Mouse (Mus musculus) heart, embryonic 14.5 days (tissue): ENCODE data around the gene Prkar2b. TPM values are rescaled to one million over a fixed set of nuclear protein-coding genes. Genes with fewer than 3 reads are reported as not detected.

Experiments used
- ATAC-seq: fragments of 200-750 bp; cut with Nextera tagmentation; 2 replicates; pipeline ENCODE4 v1.8.0; 2017; ENCODE audit warnings: low read depth, moderate TSS enrichment; ENCODE audit not compliant: insufficient number of reproducible peaks, insufficient read depth, low FRiP score
- H3K27ac ChIP-seq, 2 experiments: fragments of 200-500 bp in 1 of 2; fragments of 300-500 bp in 1 of 2; sonication (generic) in 1 of 2; replicated peaks in 1 of 2; 2 replicates each; pipeline ENCODE4 v1.5.1; 2012 to 2014; ENCODE audit warnings: low read depth in 2 of 2, low read length in 2 of 2, control low read depth in 1 of 2, mild to moderate bottlenecking in 1 of 2, mixed read lengths in 1 of 2; ENCODE audit not compliant: control insufficient read depth in 1 of 2, insufficient read depth in 1 of 2
- H3K27me3 ChIP-seq: fragments of 300-500 bp; sonication (generic); 2 replicates; pipeline ENCODE4 v1.6.1; 2014; ENCODE audit warnings: mild to moderate bottlenecking, low read length, control low read depth; ENCODE audit not compliant: control insufficient read depth, insufficient read depth
- H3K36me3 ChIP-seq: fragments of 300-500 bp; sonication (generic); 2 replicates; pipeline ENCODE4 v1.6.1; 2014; ENCODE audit warnings: mild to moderate bottlenecking, control low read depth, low read length, mixed read lengths; ENCODE audit not compliant: control insufficient read depth, insufficient read depth
- H3K4me1 ChIP-seq, 2 experiments: fragments of 200-500 bp in 1 of 2; fragments of 300-500 bp in 1 of 2; sonication (generic) in 1 of 2; 2 replicates each; pipeline ENCODE4 v1.6.1; 2012 to 2014; ENCODE audit warnings: low read length in 2 of 2, control low read depth in 1 of 2, mixed read lengths in 1 of 2; ENCODE audit not compliant: control insufficient read depth in 2 of 2, insufficient read depth in 2 of 2
- H3K4me2 ChIP-seq: fragments of 300-500 bp; sonication (generic); 2 replicates; pipeline ENCODE4 v1.6.1; 2014; ENCODE audit warnings: mild to moderate bottlenecking, low read length
- H3K4me3 ChIP-seq, 2 experiments: fragments of 200-500 bp in 1 of 2; fragments of 300-500 bp in 1 of 2; sonication (generic) in 1 of 2; 2 replicates each; pipeline ENCODE4 v1.5.1; 2012 to 2014; ENCODE audit warnings: low read length in 2 of 2, mild to moderate bottlenecking in 2 of 2, control low read depth in 1 of 2, low read depth in 1 of 2, moderate library complexity in 1 of 2; ENCODE audit not compliant: control insufficient read depth in 1 of 2, insufficient read depth in 1 of 2
- H3K9ac ChIP-seq: fragments of 300-500 bp; sonication (generic); 2 replicates; pipeline ENCODE4 v1.6.1; 2014; ENCODE audit warnings: mild to moderate bottlenecking, low read length
- H3K9me3 ChIP-seq: fragments of 300-500 bp; sonication (generic); 2 replicates; pipeline ENCODE4 v1.6.1; 2016; ENCODE audit warnings: low read length, control low read depth; ENCODE audit not compliant: control insufficient read depth
- WGBS: fragments of 180-500 bp; shearing (Covaris S2); extraction: QIAGEN DNeasy Blood & Tissue Kit; methylation state at CpG from one replicate; pipeline ENCODE4 v1.1.7; 2014; 5-methylcytosine and 5-hydroxymethylcytosine counted together
- polyA plus RNA-seq: library from polyadenylated mRNA; unstranded; fragments of >200 nt; fragmentation: Nextera tagmentation; extraction: Ambion mirVana; gene quantifications from 2 replicates; pipeline ENCODE4 v1.2.1, GENCODE M21; 2014

The Prkar2b gene
- polyA plus RNA-seq, 1 experiment from 2014 or later: 14.7 TPM

DNA sequence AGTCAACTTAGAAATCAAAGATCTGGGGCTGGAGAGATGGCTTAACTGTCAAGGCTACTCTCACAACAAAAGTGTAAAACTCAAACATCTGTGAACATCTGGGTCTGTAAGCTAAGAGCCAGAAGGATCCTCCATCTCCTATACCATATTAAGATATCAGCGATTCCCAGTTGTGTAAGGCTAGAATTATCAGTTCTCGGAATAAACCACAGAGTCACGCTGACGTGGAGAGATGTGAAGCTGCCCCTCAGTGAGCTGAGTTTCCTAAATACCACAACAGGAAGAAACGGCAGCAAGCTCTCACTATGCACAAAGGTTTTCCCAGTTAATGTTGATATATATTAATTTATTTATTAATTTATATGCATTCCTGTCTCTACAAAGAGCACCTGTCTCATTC is 10.9 kb downstream of the Prkar2b start:
- no peaks in the 10 kb centered on the region for H3K36me3 ChIP-seq
- WGBS: 55% methylated on average over 5 of the region's 5 CpGs
- no peaks in the 10 kb centered on the region for H3K27me3 ChIP-seq
- H3K27ac ChIP-seq: no peak overlapping the region
- H3K4me1 ChIP-seq: peaks cover 4 to 8% of the 10 kb centered on the region in 2 experiments; a peak in 2 of 4 replicates
- no peak for ATAC-seq
- no peak overlapping the region for H3K9ac ChIP-seq
- H3K9me3 ChIP-seq: no peaks in the 10 kb centered on the region
- H3K4me2 ChIP-seq: no peak overlapping the region
- H3K4me3 ChIP-seq: no peak overlapping the region

DNA sequence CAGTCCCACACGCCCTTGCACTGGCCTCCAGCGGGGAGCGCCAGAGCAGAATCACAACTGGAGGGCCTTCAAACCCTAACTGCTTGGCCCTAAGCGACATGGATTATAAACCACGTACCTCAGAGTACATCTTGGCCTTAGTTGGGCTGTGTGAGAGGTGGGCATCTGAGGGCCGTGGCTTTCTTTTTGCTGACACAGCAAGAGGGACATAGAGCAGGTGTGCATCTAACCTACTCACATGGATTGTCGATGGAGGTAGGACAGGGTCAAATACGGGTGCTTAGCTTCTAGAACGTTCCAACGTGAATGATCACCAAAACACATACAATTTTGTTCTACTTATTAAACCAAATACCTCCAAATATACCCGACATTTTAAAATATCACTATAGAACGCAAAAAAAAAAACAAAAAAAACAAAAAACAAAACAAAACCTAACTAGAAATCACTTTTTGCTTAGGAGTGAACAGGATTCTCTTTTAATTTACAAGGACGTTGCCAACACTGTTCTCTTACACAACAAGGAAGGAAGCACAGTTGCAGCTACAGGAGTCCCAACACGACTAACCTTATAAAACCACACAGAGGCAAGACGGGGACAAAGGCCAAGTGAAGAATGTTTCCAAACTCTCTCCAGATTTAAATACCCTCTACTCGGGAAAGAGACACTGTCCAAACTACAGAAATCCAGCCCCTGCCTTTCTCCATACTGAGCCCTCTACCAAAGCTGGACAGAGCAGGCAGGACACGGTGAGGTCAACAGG is 15.3 kb downstream of the Prkar2b start:
- no peak overlapping the region for H3K4me3 ChIP-seq
- no peak for ATAC-seq
- no peak overlapping the region for H3K9ac ChIP-seq
- H3K36me3 ChIP-seq: no peaks in the 10 kb centered on the region
- H3K4me1 ChIP-seq: no peaks in the 10 kb centered on the region
- 85% methylated on average over 17 of the region's 17 CpGs for WGBS
- no peaks in the 10 kb centered on the region for H3K9me3 ChIP-seq
- no peak overlapping the region for H3K4me2 ChIP-seq
- no peak overlapping the region for H3K27ac ChIP-seq
- H3K27me3 ChIP-seq: no peaks in the 10 kb centered on the region

DNA sequence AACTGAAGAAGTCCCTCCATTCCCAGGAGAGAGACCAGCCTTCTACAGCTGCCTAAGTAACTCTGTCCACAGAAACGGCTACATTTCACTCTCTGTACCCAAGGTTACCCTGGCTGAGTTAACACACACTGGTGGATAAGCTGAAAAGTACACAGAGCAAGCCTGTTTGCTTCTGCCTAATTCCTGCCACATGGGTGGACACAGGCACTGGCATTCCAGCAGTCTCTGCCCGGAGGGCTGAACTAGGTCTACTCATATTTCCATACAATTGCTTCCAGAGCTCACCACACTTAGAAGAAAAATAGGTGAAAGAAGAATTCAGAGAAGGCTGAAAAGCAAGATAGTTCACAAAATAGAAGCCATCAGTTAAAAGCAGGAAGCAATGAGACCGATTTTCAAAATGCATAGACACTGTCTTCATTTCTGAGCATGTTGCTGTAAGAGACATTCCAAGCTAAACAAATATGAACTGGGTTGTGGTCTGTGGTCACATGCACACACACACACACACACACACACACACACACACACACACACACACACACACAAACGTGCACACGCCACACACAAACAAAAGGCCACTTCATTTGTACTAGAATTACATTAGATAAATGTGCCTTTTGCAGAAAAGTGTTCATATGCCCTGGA is 16.5 kb downstream of the Prkar2b start:
- H3K27me3 ChIP-seq: no peaks in the 10 kb centered on the region
- no peaks in the 10 kb centered on the region for H3K4me1 ChIP-seq
- H3K36me3 ChIP-seq: no peaks in the 10 kb centered on the region
- H3K9ac ChIP-seq: no peak overlapping the region
- 65% methylated on average over 5 of the region's 5 CpGs for WGBS
- no peaks in the 10 kb centered on the region for H3K9me3 ChIP-seq
- ATAC-seq: no peak
- no peak overlapping the region for H3K4me3 ChIP-seq
- no peak overlapping the region for H3K27ac ChIP-seq
- no peak overlapping the region for H3K4me2 ChIP-seq

DNA sequence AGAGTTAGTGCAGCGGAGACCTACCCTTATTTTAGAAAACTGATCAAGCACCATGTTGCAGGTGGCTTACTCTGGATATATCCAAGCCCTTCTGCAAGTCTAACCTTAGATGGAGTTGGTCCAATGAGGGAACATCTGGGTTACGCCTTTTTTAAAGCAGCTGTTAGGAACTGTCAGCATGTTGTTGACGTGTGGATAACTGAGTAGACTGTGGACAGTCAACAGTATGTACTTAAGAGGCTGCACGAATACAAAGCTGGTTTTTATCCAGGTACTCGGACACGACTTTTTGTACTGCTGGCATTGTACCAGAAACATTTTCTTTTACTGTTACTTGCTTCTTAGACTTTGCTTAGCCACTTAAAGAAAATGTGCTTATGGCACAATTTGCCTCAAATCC is 27.6 kb downstream of the Prkar2b start:
- H3K36me3 ChIP-seq: no peaks in the 10 kb centered on the region
- 33% methylated on average over 6 of the region's 6 CpGs for WGBS
- H3K9me3 ChIP-seq: no peaks in the 10 kb centered on the region
- no peak overlapping the region for H3K4me3 ChIP-seq
- no peak for ATAC-seq
- no peak overlapping the region for H3K4me2 ChIP-seq
- no peaks in the 10 kb centered on the region for H3K27me3 ChIP-seq
- no peak overlapping the region for H3K27ac ChIP-seq
- peaks cover 2 to 3% of the 10 kb centered on the region in 2 experiments; a peak in 3 of 4 replicates for H3K4me1 ChIP-seq
- H3K9ac ChIP-seq: no peak overlapping the region

DNA sequence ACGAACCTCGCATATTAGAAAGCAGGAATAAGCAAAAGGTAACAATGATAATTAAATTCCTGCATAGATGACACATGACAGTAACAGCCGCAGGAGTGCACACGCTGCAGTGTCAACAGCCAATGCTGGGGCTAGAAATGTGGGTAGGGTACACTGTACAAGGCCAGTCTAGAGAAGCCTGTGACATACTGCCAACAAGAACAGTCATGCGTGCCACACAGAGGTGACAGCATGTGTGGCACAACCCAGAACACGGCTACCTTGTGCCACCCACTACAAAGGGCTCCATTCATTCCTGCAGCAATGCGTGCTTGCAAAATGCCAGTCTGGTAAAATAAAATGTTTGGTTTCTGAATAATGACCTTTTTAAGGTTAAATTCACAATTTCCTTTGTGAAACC is 28.2 kb downstream of the Prkar2b start:
- Histone ChIP-seq H3K9ac (no peak overlapping the region), H3K36me3 (no peaks in the 10 kb centered on the region), H3K27ac (no peak overlapping the region), H3K4me3 (no peak overlapping the region), H3K4me1 (peaks cover under 1 to 3% of the 10 kb centered on the region in 2 experiments; a peak in 3 of 4 replicates), H3K4me2 (no peak overlapping the region), H3K27me3 (no peaks in the 10 kb centered on the region), H3K9me3 (no peaks in the 10 kb centered on the region)
- 95% methylated on average over 7 of the region's 7 CpGs for WGBS
- ATAC-seq: no peak

GRCm38 (mm10) chr12:32018376-32018750 is 42.7 kb downstream of the Prkar2b start:
- no peaks in the 10 kb centered on the region for H3K9me3 ChIP-seq
- no peak for ATAC-seq
- H3K36me3 ChIP-seq: no peaks in the 10 kb centered on the region
- no peak overlapping the region for H3K4me2 ChIP-seq
- H3K9ac ChIP-seq: no peak overlapping the region
- H3K27me3 ChIP-seq: no peaks in the 10 kb centered on the region
- no peak overlapping the region for H3K27ac ChIP-seq
- peaks cover 0 to 4% of the 10 kb centered on the region in 2 experiments; a peak in 2 of 4 replicates for H3K4me1 ChIP-seq
- 51% methylated on average over 3 of the region's 3 CpGs for WGBS
- H3K4me3 ChIP-seq: no peak overlapping the region

GRCm38 (mm10) chr12:32017636-32018375 is 43.3 kb downstream of the Prkar2b start:
- H3K27ac ChIP-seq: no peak overlapping the region
- 28% methylated on average over 7 of the region's 7 CpGs for WGBS
- ATAC-seq: no peak
- H3K4me3 ChIP-seq: no peak overlapping the region
- peaks cover 0 to 4% of the 10 kb centered on the region in 2 experiments; a peak in 2 of 4 replicates for H3K4me1 ChIP-seq
- H3K27me3 ChIP-seq: no peaks in the 10 kb centered on the region
- no peaks in the 10 kb centered on the region for H3K36me3 ChIP-seq
- H3K9ac ChIP-seq: no peak overlapping the region
- no peak overlapping the region for H3K4me2 ChIP-seq
- H3K9me3 ChIP-seq: no peaks in the 10 kb centered on the region
